Mouse (Mus musculus) kidney, adult 8-10 months (tissue): Measurements from ENCODE around the gene Vmn2r93.

Source experiments
- DNase-seq, 2 experiments: peaks; one replicate each; pipeline ENCODE4 v3.0.0; 2022

The Vmn2r93 gene

DNA sequence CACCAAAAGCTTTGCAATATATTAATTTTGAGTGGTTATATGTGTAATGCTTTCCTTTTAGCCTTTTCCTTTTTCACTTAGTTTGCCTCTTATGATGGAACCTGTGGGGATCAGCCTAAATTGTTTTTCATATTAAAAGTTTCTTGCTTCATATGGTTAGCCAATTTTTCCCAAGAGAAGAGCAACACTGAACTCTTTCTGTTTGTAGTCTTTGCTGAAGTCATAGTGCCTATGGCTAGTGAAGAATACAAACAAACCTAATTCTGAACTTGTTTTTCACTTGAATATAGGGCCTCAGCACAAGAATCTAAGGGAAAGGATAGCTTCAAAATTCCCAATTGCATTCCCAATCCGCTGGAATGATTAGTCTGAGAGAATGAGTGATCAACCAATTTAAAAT lies at the start of gene Vmn2r93:
Gene Vmn2r93 (plus strand): TSS at position 301 of the 400 bp plus-strand sequence.
- no peak for DNase-seq

DNA sequence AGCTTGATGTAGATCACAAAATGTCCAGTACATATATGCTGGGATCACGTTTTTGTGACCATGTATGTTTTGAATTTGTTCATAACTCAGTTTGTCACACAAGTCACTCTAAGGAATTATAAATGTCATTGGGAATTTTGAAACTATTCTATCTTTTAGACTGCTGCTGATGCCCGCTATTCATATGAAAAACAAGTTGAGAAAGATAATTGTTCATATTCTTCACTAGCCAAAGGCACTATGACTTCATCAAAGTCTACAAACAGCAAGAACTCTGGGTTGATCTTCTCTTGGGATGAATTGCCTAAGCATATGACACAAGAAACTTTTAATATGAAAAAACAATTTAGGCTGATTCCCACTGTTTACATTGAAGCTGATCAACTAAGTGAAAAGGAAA lies 20.2 kb upstream of the Vmn2r93 start, which contains the start of gene Vmn2r94:
Gene Vmn2r94 (minus strand): TSS at position 101 of the 400 bp plus-strand sequence.
- no peak for DNase-seq

GRCm38 (mm10) chr17:18323031-18323430 lies 25.1 kb downstream of the Vmn2r93 start:
- no peak for DNase-seq

DNA sequence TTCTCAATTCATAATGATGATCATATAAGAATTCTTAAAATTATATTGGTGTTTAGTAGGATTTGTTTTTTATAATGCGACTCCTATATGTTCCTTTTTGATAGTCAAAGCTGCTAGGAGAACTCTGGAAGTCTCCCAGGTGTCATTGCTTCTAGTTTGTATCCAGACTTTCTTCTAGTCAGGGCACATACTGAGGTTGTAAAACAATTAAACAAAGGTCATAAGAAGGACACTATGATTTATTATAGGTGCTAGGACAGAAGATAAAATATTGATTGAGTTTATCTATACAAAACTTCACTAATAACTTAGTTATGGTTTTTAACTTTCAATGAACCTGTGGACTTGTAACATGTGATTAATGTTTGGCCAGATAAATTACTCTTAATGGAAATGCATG lies 62.1 kb downstream of the Vmn2r93 start:
- DNase-seq = no peak

- DNase-seq = no peak
These were observed 62.7 kb downstream of the Vmn2r93 start for GRCm38 (mm10) chr17:18360602-18361001.
